Mouse (Mus musculus): ENCODE results near the gene Gm20388. TPM values are rescaled to one million over a fixed set of nuclear protein-coding genes. Genes with fewer than 3 reads are reported as not detected.

The Gm20388 gene
- polyA plus RNA-seq, 1 experiment, result 18.7 TPM

DNA sequence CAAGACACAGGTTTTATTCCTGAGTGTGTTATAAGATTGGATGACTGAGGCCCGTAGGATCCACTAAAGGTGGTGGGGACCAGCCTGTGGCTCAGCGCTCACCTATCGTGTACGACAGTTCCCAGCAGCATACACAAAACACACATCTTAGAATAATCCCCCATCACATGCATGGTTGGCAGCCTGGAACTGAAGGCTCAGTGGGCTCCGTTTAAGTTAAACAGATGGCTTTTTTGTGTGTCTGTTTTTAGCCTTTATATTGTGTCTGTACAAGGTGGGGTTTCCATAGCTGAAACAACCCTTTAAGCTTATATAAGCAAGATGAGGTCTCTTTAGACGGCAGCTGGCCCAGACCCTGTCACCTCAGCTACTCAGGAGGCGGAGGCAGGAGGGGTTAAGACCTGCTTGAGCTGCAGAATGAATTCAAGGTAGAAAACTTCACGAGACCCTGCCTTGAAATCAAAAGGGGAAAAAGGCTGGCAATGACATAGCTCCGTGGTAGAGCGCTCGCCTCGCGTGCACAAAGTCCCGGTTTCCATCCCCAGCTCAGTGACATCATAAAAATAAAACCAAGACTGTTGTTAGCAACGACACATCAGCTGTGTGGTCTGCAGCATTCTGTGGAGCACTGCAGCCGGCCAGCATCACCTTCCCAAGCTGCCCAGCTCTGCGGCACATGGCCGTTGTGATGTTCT is 835.5 kb downstream of the Gm20388 start:
- DNase-seq, result no peak
- TF ChIP-seq POLR2A (IDR thresholded peaks at IDR 0.05; ENCODE audit: borderline replicate concordance, insufficient read depth, low read length) (no peak), CTCF (IDR thresholded peaks at IDR 0.05; ENCODE audit: borderline replicate concordance, insufficient read depth, low read depth, low read length) (no peak)
- Histone ChIP-seq H3K27me3 (ENCODE audit: control insufficient read depth, insufficient read depth, low read length) (no peaks in the 10 kb centered on the region), H3K27ac (ENCODE audit: insufficient read depth, low read length) (no peak overlapping the region), H3K4me1 (ENCODE audit: control insufficient read depth, insufficient read depth, low read length) (no peaks in the 10 kb centered on the region; the same call in 1 of the 2 replicates), H3K4me3 (replicated peaks; ENCODE audit: insufficient read depth, low read depth, low read length) (no peak overlapping the region)
- 67% methylated on average over 18 of the region's 18 CpGs for WGBS

DNA sequence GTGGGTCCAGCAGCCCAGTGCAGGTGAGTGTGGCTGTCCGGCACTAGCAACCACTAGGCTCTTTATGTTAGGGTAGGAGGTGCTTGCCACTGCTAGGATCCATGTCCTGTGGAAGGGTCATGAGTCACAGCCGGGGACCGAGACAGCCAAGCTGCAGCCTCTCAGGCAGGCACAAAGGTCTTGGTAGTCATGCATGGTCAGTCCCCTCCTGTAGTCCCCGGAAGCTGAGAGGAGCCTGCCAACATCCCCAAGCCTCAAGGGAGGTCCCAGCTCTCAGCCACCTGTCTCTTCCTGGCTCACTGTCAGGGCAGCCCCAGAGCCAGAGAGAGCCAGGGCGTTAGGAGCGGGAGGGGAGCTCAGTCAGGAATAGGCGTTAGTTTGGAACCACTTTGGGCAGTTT is 836.6 kb downstream of the Gm20388 start:
- TF ChIP-seq POLR2A (IDR thresholded peaks at IDR 0.05; ENCODE audit: borderline replicate concordance, insufficient read depth, low read length) (no peak), CTCF (IDR thresholded peaks at IDR 0.05; ENCODE audit: borderline replicate concordance, insufficient read depth, low read depth, low read length) (no peak)
- Histone ChIP-seq H3K27ac (ENCODE audit: insufficient read depth, low read length) (no peak overlapping the region), H3K27me3 (ENCODE audit: control insufficient read depth, insufficient read depth, low read length) (no peaks in the 10 kb centered on the region), H3K4me1 (ENCODE audit: control insufficient read depth, insufficient read depth, low read length) (no peaks in the 10 kb centered on the region; the same call in 1 of the 2 replicates), H3K4me3 (replicated peaks; ENCODE audit: insufficient read depth, low read depth, low read length) (no peak overlapping the region)
- WGBS, result 33% methylated on average over 7 of the region's 7 CpGs
- no peak for DNase-seq

DNA sequence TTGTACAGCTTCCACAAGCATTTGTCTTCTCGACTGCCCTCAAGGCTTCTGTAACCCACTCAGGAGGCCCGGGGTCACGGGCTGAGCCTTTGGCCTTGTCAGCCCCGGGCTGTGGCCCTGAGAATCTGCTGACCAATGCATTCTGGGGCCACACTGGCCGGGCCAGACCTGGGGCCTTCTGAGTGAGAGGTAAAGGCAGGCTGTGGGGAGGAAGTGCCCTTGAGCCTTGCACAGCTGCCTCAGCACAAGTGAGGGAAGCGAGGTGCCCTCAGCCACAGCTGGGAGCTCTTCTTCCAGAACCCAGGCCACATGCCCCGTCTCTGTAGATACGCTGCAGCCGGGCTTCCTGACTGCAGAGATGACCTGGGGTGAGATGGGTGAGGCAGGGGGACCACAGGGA is 840.0 kb downstream of the Gm20388 start:
- no peak for DNase-seq
- Histone ChIP-seq H3K27me3 (ENCODE audit: control insufficient read depth, insufficient read depth, low read length) (no peaks in the 10 kb centered on the region), H3K27ac (ENCODE audit: insufficient read depth, low read length) (no peak overlapping the region), H3K4me3 (replicated peaks; ENCODE audit: insufficient read depth, low read depth, low read length) (no peak overlapping the region), H3K4me1 (ENCODE audit: control insufficient read depth, insufficient read depth, low read length) (no peaks in the 10 kb centered on the region; the same call in 1 of the 2 replicates)
- TF ChIP-seq CTCF (IDR thresholded peaks at IDR 0.05; ENCODE audit: borderline replicate concordance, insufficient read depth, low read depth, low read length) (no peak), POLR2A (IDR thresholded peaks at IDR 0.05; ENCODE audit: borderline replicate concordance, insufficient read depth, low read length) (no peak)
- 87% methylated on average over 9 of the region's 9 CpGs for WGBS

DNA sequence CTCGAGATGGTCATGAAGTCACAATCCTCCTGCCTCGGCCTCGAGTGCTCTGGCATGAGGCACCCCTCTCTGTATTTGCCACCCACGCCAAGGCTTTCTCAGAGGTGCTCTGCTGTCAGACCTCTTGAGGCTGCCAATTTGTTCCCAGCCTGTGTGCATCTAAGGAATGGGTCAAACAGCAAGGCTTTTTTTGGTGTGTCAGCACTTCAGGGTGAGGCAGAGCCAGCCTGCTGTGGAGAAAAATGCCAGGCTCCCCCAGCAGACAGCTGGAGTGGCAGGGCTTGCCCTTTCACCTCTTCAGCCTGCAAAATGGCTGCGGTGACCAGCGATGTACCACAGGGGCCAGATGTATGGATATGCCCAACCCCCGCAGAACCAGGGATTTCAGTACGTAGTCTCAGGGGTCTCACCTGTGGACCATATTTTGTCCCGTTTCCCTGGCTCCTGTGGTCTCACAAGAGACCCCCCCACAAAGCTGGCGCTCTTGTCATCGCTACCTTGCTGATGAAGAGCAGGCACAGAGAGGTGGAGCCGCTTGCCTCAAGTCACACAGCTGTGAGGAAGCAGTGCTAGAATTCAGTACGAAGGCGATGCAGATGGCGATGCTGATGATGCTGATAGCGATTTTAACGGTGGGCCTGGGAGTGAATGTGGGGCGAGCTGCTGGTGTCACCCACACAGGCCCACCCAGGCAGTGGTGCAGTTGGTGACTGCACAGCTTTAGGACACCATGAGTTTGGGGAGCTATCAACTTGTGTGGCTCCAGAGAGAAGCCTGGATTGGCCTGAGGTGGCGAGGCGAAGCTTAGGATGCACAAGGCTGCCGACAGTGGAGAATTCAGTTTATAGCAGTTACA is 840.8 kb downstream of the Gm20388 start:
- Histone ChIP-seq H3K4me1 (ENCODE audit: control insufficient read depth, insufficient read depth, low read length) (no peaks in the 10 kb centered on the region; the same call in 1 of the 2 replicates), H3K27ac (ENCODE audit: insufficient read depth, low read length) (no peak overlapping the region), H3K27me3 (ENCODE audit: control insufficient read depth, insufficient read depth, low read length) (no peaks in the 10 kb centered on the region), H3K4me3 (replicated peaks; ENCODE audit: insufficient read depth, low read depth, low read length) (no peak overlapping the region)
- DNase-seq, result no peak
- 78% methylated on average over 21 of the region's 21 CpGs for WGBS
- TF ChIP-seq CTCF (IDR thresholded peaks at IDR 0.05; ENCODE audit: borderline replicate concordance, insufficient read depth, low read depth, low read length) (no peak), POLR2A (IDR thresholded peaks at IDR 0.05; ENCODE audit: borderline replicate concordance, insufficient read depth, low read length) (no peak)

DNA sequence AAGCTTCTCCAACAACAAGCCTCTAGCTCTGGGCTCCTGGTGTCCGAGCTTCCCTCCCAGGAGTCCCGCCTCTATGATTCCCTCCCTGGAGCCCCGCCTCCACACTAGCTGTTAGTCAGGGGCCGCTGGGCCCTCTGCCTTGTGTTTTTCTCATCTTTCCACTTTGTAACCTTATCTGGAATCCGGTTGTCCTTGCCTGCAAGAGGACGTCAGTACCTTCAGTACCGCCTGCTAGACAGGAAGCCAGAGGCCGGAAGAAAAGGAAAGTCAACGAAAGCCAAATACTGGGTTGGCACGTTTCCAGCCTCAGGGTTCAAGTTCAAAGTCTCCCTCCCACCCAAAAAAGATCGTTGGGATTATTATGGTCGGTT is 841.4 kb downstream of the Gm20388 start:
- no peak for DNase-seq
- 17% methylated on average over 12 of the region's 12 CpGs for WGBS
- TF ChIP-seq CTCF (IDR thresholded peaks at IDR 0.05; ENCODE audit: borderline replicate concordance, insufficient read depth, low read depth, low read length) (no peak), POLR2A (IDR thresholded peaks at IDR 0.05; ENCODE audit: borderline replicate concordance, insufficient read depth, low read length) (no peak)
- Histone ChIP-seq H3K27ac (ENCODE audit: insufficient read depth, low read length) (no peak overlapping the region), H3K27me3 (ENCODE audit: control insufficient read depth, insufficient read depth, low read length) (no peaks in the 10 kb centered on the region), H3K4me1 (ENCODE audit: control insufficient read depth, insufficient read depth, low read length) (no peaks in the 10 kb centered on the region; the same call in 1 of the 2 replicates), H3K4me3 (replicated peaks; ENCODE audit: insufficient read depth, low read depth, low read length) (no peak overlapping the region)

DNA sequence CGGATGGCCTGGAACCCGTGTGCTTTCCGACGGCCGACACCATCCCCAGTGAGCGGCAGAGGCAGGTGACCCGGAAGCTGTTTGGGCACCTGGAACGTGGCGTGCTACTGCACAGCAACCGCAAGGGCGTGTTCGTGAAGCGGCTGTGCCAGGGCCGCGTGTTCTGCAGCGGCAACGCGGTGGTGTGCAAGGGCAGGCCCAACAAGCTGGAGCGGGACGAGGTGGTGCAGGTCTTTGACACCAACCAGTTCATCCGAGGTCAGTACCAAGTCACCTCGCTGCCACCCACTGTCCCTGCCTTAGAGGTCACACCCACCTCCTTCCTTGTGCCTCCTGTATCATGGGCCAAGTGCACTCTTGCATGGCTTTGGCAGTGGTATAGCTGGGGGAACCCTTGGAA is 842.8 kb downstream of the Gm20388 start:
- Histone ChIP-seq H3K27me3 (ENCODE audit: control insufficient read depth, insufficient read depth, low read length) (no peaks in the 10 kb centered on the region), H3K27ac (ENCODE audit: insufficient read depth, low read length) (no peak overlapping the region)
- WGBS, result 81% methylated on average over 22 of the region's 22 CpGs

DNA sequence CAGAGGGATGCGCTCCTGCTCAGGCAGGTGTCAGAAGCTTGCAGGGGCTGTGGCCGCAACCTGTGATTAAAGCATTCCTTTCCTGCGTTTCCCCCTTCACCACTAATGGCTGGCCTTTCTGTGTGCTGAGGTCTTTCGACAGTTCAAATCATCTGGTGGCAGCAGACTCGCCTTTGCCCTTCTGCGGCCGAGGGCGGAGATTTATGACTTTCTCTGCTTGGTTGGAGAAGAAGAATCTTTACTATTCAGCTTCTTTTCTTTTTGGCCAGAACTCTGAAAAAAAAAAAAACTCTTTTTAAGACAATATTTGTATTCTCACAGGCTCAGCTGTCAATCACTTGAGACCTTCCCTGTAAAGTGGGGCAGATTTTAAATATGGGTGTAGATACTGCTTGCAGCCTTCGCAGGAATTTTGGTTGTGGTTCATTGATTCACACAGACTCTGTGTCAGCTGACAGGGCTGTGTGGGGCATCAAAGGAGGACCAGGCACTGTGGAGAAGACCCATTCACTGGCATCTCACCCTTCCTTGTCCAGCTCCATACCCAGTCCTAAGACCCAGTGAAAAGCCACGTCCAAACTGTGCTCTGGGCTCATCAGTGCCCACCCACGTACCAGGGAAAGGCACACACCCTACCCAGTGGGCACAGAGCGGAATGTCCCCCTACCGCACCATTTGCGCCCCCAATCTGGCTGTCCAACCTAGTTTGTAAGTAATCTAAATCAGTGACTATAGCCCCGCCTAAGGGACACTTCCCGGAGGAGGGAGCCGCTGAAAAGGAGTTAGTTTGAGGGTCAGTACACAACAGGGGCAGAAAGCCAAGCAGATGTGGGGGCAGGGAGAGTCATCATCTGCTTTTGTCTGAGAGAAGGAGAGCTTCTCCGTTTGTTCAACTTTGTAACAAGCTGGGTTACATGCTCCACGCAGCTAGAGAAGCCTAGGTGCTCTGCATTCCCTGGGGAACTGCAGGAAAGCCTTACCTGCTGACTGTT is 845.0 kb downstream of the Gm20388 start:
- TF ChIP-seq CTCF (IDR thresholded peaks at IDR 0.05; ENCODE audit: borderline replicate concordance, insufficient read depth, low read depth, low read length), result no peak
- Histone ChIP-seq H3K4me1 (ENCODE audit: control insufficient read depth, insufficient read depth, low read length) (no peaks in the 10 kb centered on the region), H3K4me3 (replicated peaks; ENCODE audit: insufficient read depth, low read depth, low read length) (no peak overlapping the region), H3K27me3 (ENCODE audit: control insufficient read depth, insufficient read depth, low read length) (no peaks in the 10 kb centered on the region), H3K27ac (ENCODE audit: insufficient read depth, low read length) (no peak overlapping the region)
- DNase-seq, result no peak
- 58% methylated on average over 19 of the region's 19 CpGs for WGBS

More for the DNA sequence above, 842.8 kb downstream of the Gm20388 start:
- TF ChIP-seq CTCF (IDR thresholded peaks at IDR 0.05; ENCODE audit: borderline replicate concordance, insufficient read depth, low read depth, low read length), result no peak
- no peak for TF ChIP-seq POLR2A (IDR thresholded peaks at IDR 0.05; ENCODE audit: borderline replicate concordance, insufficient read depth, low read length)
- Histone ChIP-seq H3K4me1 (ENCODE audit: control insufficient read depth, insufficient read depth, low read length) (no peaks in the 10 kb centered on the region), H3K4me3 (replicated peaks; ENCODE audit: insufficient read depth, low read depth, low read length) (no peak overlapping the region)
- DNase-seq, result no peak
